Mouse (Mus musculus): ENCODE results near the gene Ranbp3.
"Not testable (repeated sequence)": the region's sequence is repeated elsewhere in the genome, so short reads cannot be mapped to it uniquely, and the experiment has no call there.

Ranbp3 gene

GRCm38 (mm10) chr17:56672941-56673646 is at the start of gene Ranbp3:
TSS of gene Ranbp3 (plus strand) at chr17:56673294.
- peak; percentile 98 for DNase-seq (ENCODE audit: low read depth, low spot score)

- DNase-seq (ENCODE audit: low read depth, low spot score) = no peak
Measured at GRCm38 (mm10) chr17:56625495-56625894, 47.6 kb upstream of the Ranbp3 start.

- no peak for DNase-seq (ENCODE audit: low read depth, low spot score)
Measured at GRCm38 (mm10) chr17:56626260-56626659, 46.8 kb upstream of the Ranbp3 start.

GRCm38 (mm10) chr17:56626754-56627470 is 46.2 kb upstream of the Ranbp3 start, which contains the start of gene Lonp1:
TSS of gene Lonp1 (minus strand) at chr17:56626887.
- peak; percentile 99 for DNase-seq (ENCODE audit: low read depth, low spot score)

- DNase-seq (ENCODE audit: low read depth, low spot score) = no peak
Measured at GRCm38 (mm10) chr17:56627530-56628277, 45.4 kb upstream of the Ranbp3 start, which contains the start of gene Catsperd. TSS of gene Catsperd (plus strand) at chr17:56628143.

GRCm38 (mm10) chr17:56629800-56630781 is 43.0 kb upstream of the Ranbp3 start:
- DNase-seq (ENCODE audit: low read depth, low spot score) = not testable (repeated sequence)

- DNase-seq (ENCODE audit: low read depth, low spot score) = no peak
Measured at GRCm38 (mm10) chr17:56631807-56632206, 41.3 kb upstream of the Ranbp3 start.

- no peak for DNase-seq (ENCODE audit: low read depth, low spot score)
Measured at GRCm38 (mm10) chr17:56634023-56634422, 39.1 kb upstream of the Ranbp3 start.

GRCm38 (mm10) chr17:56643237-56643636 is 29.9 kb upstream of the Ranbp3 start:
- no peak for DNase-seq (ENCODE audit: low read depth, low spot score)

- no peak for DNase-seq (ENCODE audit: low read depth, low spot score)
Measured at GRCm38 (mm10) chr17:56647546-56647945, 25.5 kb upstream of the Ranbp3 start.

- DNase-seq (ENCODE audit: low read depth, low spot score) = peak; percentile 74
Measured at GRCm38 (mm10) chr17:56651801-56652200, 21.3 kb upstream of the Ranbp3 start.

- DNase-seq (ENCODE audit: low read depth, low spot score) = no peak
Measured at GRCm38 (mm10) chr17:56654771-56655170, 18.3 kb upstream of the Ranbp3 start.

- DNase-seq (ENCODE audit: low read depth, low spot score) = no peak
Measured at GRCm38 (mm10) chr17:56655311-56655710, 17.8 kb upstream of the Ranbp3 start.

- DNase-seq (ENCODE audit: low read depth, low spot score) = no peak
Measured at GRCm38 (mm10) chr17:56656171-56656570, 16.9 kb upstream of the Ranbp3 start.

GRCm38 (mm10) chr17:56663659-56664058 is 9.4 kb upstream of the Ranbp3 start:
- DNase-seq (ENCODE audit: low read depth, low spot score) = no peak

GRCm38 (mm10) chr17:56664333-56664732 is 8.8 kb upstream of the Ranbp3 start:
- DNase-seq (ENCODE audit: low read depth, low spot score) = peak; percentile 79

- no peak for DNase-seq (ENCODE audit: low read depth, low spot score)
Measured at GRCm38 (mm10) chr17:56666384-56666783, 6.7 kb upstream of the Ranbp3 start.

- no peak for DNase-seq (ENCODE audit: low read depth, low spot score)
Measured at GRCm38 (mm10) chr17:56667591-56667990, 5.5 kb upstream of the Ranbp3 start.

- DNase-seq (ENCODE audit: low read depth, low spot score) = peak; percentile 71
Measured at GRCm38 (mm10) chr17:56668384-56669144, 4.5 kb upstream of the Ranbp3 start.

GRCm38 (mm10) chr17:56669766-56670165 is 3.3 kb upstream of the Ranbp3 start:
- no peak for DNase-seq (ENCODE audit: low read depth, low spot score)
